Mouse (Mus musculus) kidney, embryonic 15.5 days (tissue): ENCODE measurements at regions not wholly inside any gene's neighbourhood (a gene's known extent, or its start where the extent isn't known, plus 50 kb on each side); places are given as distances from the start of the nearest gene placed in this dataset.

ENCODE experiments used
- ATAC-seq: fragments of 200-750 bp; cut with Nextera tagmentation; replicated peaks from 2 replicates; pipeline ENCODE4 v1.8.0; 2017; ENCODE audit warnings: moderate TSS enrichment; ENCODE audit not compliant: low FRiP score
- H3K27ac ChIP-seq: fragments of 300-500 bp; sonication (generic); 2 replicates; pipeline ENCODE4 v1.5.1; 2015; ENCODE audit warnings: mild to moderate bottlenecking, inconsistent platforms
- H3K27me3 ChIP-seq: fragments of 300-500 bp; sonication (generic); 2 replicates; pipeline ENCODE4 v1.6.1; 2015; ENCODE audit warnings: inconsistent platforms
- H3K36me3 ChIP-seq: fragments of 300-500 bp; sonication (generic); 2 replicates; pipeline ENCODE4 v1.6.1; 2015; ENCODE audit warnings: inconsistent platforms
- H3K4me1 ChIP-seq: fragments of 300-500 bp; sonication (generic); 2 replicates; pipeline ENCODE4 v1.6.1; 2015; ENCODE audit warnings: inconsistent platforms
- H3K4me2 ChIP-seq: fragments of 300-500 bp; sonication (generic); 2 replicates; pipeline ENCODE4 v1.6.1; 2015; ENCODE audit warnings: moderate library complexity, mild to moderate bottlenecking, inconsistent platforms
- H3K4me3 ChIP-seq: fragments of 300-500 bp; sonication (generic); replicated peaks from 2 replicates; pipeline ENCODE4 v1.5.1; 2015; ENCODE audit warnings: mild to moderate bottlenecking, inconsistent platforms
- H3K9ac ChIP-seq: fragments of 300-500 bp; sonication (generic); 2 replicates; pipeline ENCODE4 v1.6.1; 2015; ENCODE audit warnings: mild to moderate bottlenecking, inconsistent platforms
- H3K9me3 ChIP-seq: fragments of 300-500 bp; sonication (generic); replicated peaks from 2 replicates; pipeline ENCODE4 v1.6.1; 2016; ENCODE audit warnings: inconsistent platforms
- WGBS: fragments of 180-500 bp; shearing (Covaris S2); methylation state at CpG from one replicate; pipeline ENCODE4 v1.1.7; 2015; ENCODE audit warnings: mixed read lengths; 5-methylcytosine and 5-hydroxymethylcytosine counted together

GRCm38 (mm10) chr9:12492890-12493618 lies 752.6 kb downstream of the Jrkl start:
- Histone ChIP-seq H3K27ac (peak overlapping the region; percentile 14; the same call in 1 of the 2 replicates), H3K4me3 (no peak overlapping the region), H3K4me1 (no peaks in the 10 kb centered on the region), H3K9me3 (no peaks in the 10 kb centered on the region), H3K27me3 (no peaks in the 10 kb centered on the region), H3K4me2 (no peak overlapping the region), H3K36me3 (no peaks in the 10 kb centered on the region), H3K9ac (no peak overlapping the region)
- WGBS = 37% methylated on average over 5 of the region's 5 CpGs
- ATAC-seq = peak; percentile 92

- no peaks in the 10 kb centered on the region for H3K27me3 ChIP-seq
- no peaks in the 10 kb centered on the region for H3K36me3 ChIP-seq
- no peaks in the 10 kb centered on the region for H3K9me3 ChIP-seq
- ATAC-seq = no peak
- no peak overlapping the region for H3K4me2 ChIP-seq
- H3K27ac ChIP-seq = no peak overlapping the region
- no peak overlapping the region for H3K9ac ChIP-seq
- H3K4me1 ChIP-seq = no peaks in the 10 kb centered on the region
- 71% methylated on average over 2 of the region's 2 CpGs for WGBS
- H3K4me3 ChIP-seq = no peak overlapping the region
Observed at GRCm38 (mm10) chr9:12457810-12458209, 787.8 kb downstream of the Jrkl start.

GRCm38 (mm10) chr9:12456695-12457094 lies 788.9 kb downstream of the Jrkl start:
- Histone ChIP-seq H3K4me1 (no peaks in the 10 kb centered on the region), H3K9ac (no peak overlapping the region), H3K4me2 (no peak overlapping the region), H3K9me3 (no peaks in the 10 kb centered on the region), H3K27me3 (no peaks in the 10 kb centered on the region), H3K4me3 (no peak overlapping the region), H3K27ac (no peak overlapping the region), H3K36me3 (no peaks in the 10 kb centered on the region)
- ATAC-seq = no peak

- no peak overlapping the region for H3K27ac ChIP-seq
- H3K27me3 ChIP-seq = no peaks in the 10 kb centered on the region
- H3K9ac ChIP-seq = no peak overlapping the region
- 91% methylated on average over 3 of the region's 3 CpGs for WGBS
- H3K4me2 ChIP-seq = no peak overlapping the region
- H3K4me1 ChIP-seq = no peaks in the 10 kb centered on the region
- H3K4me3 ChIP-seq = no peak overlapping the region
- no peaks in the 10 kb centered on the region for H3K9me3 ChIP-seq
- no peaks in the 10 kb centered on the region for H3K36me3 ChIP-seq
- no peak for ATAC-seq
Observed at GRCm38 (mm10) chr9:12434171-12434570, 811.5 kb downstream of the Jrkl start.

- WGBS = 73% methylated on average over 1 of the region's 1 CpGs
- no peak overlapping the region for H3K4me3 ChIP-seq
- no peak overlapping the region for H3K4me2 ChIP-seq
- H3K27ac ChIP-seq = no peak overlapping the region
- no peaks in the 10 kb centered on the region for H3K4me1 ChIP-seq
- no peaks in the 10 kb centered on the region for H3K27me3 ChIP-seq
- no peaks in the 10 kb centered on the region for H3K9me3 ChIP-seq
- no peaks in the 10 kb centered on the region for H3K36me3 ChIP-seq
- no peak for ATAC-seq
- no peak overlapping the region for H3K9ac ChIP-seq
Observed at GRCm38 (mm10) chr9:12421906-12422305, 823.7 kb downstream of the Jrkl start.

- Histone ChIP-seq H3K4me3 (no peak overlapping the region), H3K27me3 (no peaks in the 10 kb centered on the region), H3K27ac (no peak overlapping the region), H3K9ac (no peak overlapping the region), H3K4me1 (no peaks in the 10 kb centered on the region), H3K4me2 (no peak overlapping the region), H3K36me3 (no peaks in the 10 kb centered on the region), H3K9me3 (no peaks in the 10 kb centered on the region)
- WGBS = 46% methylated on average over 2 of the region's 2 CpGs
- no peak for ATAC-seq
Observed at GRCm38 (mm10) chr9:12408500-12408899, 837.1 kb downstream of the Jrkl start.

GRCm38 (mm10) chr9:12404185-12404584 lies 841.4 kb downstream of the Jrkl start:
- Histone ChIP-seq H3K27me3 (no peaks in the 10 kb centered on the region), H3K9me3 (no peaks in the 10 kb centered on the region), H3K36me3 (no peaks in the 10 kb centered on the region), H3K4me3 (no peak overlapping the region), H3K9ac (no peak overlapping the region), H3K4me1 (no peaks in the 10 kb centered on the region), H3K27ac (no peak overlapping the region), H3K4me2 (no peak overlapping the region)
- 48% methylated on average over 1 of the region's 1 CpGs for WGBS
- no peak for ATAC-seq

- WGBS = 81% methylated on average over 1 of the region's 1 CpGs
- H3K27me3 ChIP-seq = no peaks in the 10 kb centered on the region
- no peaks in the 10 kb centered on the region for H3K36me3 ChIP-seq
- no peak for ATAC-seq
- no peak overlapping the region for H3K4me2 ChIP-seq
- no peak overlapping the region for H3K4me3 ChIP-seq
- H3K27ac ChIP-seq = no peak overlapping the region
- H3K9me3 ChIP-seq = no peaks in the 10 kb centered on the region
- no peak overlapping the region for H3K9ac ChIP-seq
- H3K4me1 ChIP-seq = no peaks in the 10 kb centered on the region
Observed at GRCm38 (mm10) chr9:12395648-12396047, 850.0 kb downstream of the Jrkl start.

- peak; percentile 98 for ATAC-seq
- no peak overlapping the region for H3K4me2 ChIP-seq
- peak overlapping the region; percentile 82 for H3K27ac ChIP-seq
- no peaks in the 10 kb centered on the region for H3K36me3 ChIP-seq
- WGBS = 8% methylated on average over 4 of the region's 4 CpGs
- H3K4me1 ChIP-seq = 0 out of 2 replicates have a peak, but pooled peaks cover 6% of the 10 kb centered on the region
- no peaks in the 10 kb centered on the region for H3K27me3 ChIP-seq
- no peaks in the 10 kb centered on the region for H3K9me3 ChIP-seq
- H3K4me3 ChIP-seq = no peak overlapping the region
- H3K9ac ChIP-seq = no peak overlapping the region
Observed at GRCm38 (mm10) chr9:12380732-12381645, 864.6 kb downstream of the Jrkl start.

GRCm38 (mm10) chr9:12380029-12380428 lies 865.6 kb downstream of the Jrkl start:
- 68% methylated on average over 2 of the region's 2 CpGs for WGBS
- no peak for ATAC-seq
- no peaks in the 10 kb centered on the region for H3K36me3 ChIP-seq

GRCm38 (mm10) chr9:12344296-12344695 lies 901.3 kb downstream of the Jrkl start:
- no peak overlapping the region for H3K27ac ChIP-seq
- H3K4me2 ChIP-seq = no peak overlapping the region
- H3K4me3 ChIP-seq = no peak overlapping the region
- 12% methylated on average over 2 of the region's 2 CpGs for WGBS
- ATAC-seq = peak; percentile 89
- H3K9me3 ChIP-seq = no peaks in the 10 kb centered on the region
- H3K27me3 ChIP-seq = no peaks in the 10 kb centered on the region
- no peaks in the 10 kb centered on the region for H3K4me1 ChIP-seq
- no peak overlapping the region for H3K9ac ChIP-seq
- no peaks in the 10 kb centered on the region for H3K36me3 ChIP-seq

More at GRCm38 (mm10) chr9:12380029-12380428, 865.6 kb downstream of the Jrkl start:
- H3K27me3 ChIP-seq = no peaks in the 10 kb centered on the region
- no peak overlapping the region for H3K4me3 ChIP-seq
- H3K9me3 ChIP-seq = no peaks in the 10 kb centered on the region
- H3K4me2 ChIP-seq = no peak overlapping the region
- H3K27ac ChIP-seq = no peak overlapping the region; the same call in 1 of the 2 replicates
- H3K9ac ChIP-seq = no peak overlapping the region
- H3K4me1 ChIP-seq = 0 out of 2 replicates have a peak, but pooled peaks cover 6% of the 10 kb centered on the region

GRCm38 (mm10) chr9:12341453-12341852 lies 904.2 kb downstream of the Jrkl start:
- H3K36me3 ChIP-seq = no peaks in the 10 kb centered on the region
- H3K27me3 ChIP-seq = no peaks in the 10 kb centered on the region
- H3K9ac ChIP-seq = no peak overlapping the region
- no peak overlapping the region for H3K4me2 ChIP-seq
- ATAC-seq = no peak
- no peaks in the 10 kb centered on the region for H3K9me3 ChIP-seq
- no peak overlapping the region for H3K27ac ChIP-seq
- H3K4me3 ChIP-seq = no peak overlapping the region
- 89% methylated on average over 4 of the region's 4 CpGs for WGBS
- H3K4me1 ChIP-seq = no peaks in the 10 kb centered on the region
